Mouse (Mus musculus) brown adipose tissue, adult 24 weeks (tissue): ENCODE measurements around the gene Dcaf4. TPM values are rescaled to one million over a fixed set of nuclear protein-coding genes. Genes with fewer than 3 reads are reported as not detected.

Source experiments
- H3K27ac ChIP-seq: fragments of 200-500 bp; replicated peaks from 2 replicates; pipeline ENCODE4 v1.5.1; 2012; ENCODE audit warnings: low read depth, mild to moderate bottlenecking, low read length
- H3K4me1 ChIP-seq: fragments of 200-500 bp; 2 replicates; pipeline ENCODE4 v1.6.1; 2012; ENCODE audit warnings: low read length, mixed read lengths; ENCODE audit not compliant: control insufficient read depth, insufficient read depth, insufficient read length
- H3K4me3 ChIP-seq: fragments of 200-500 bp; 2 replicates; pipeline ENCODE4 v1.5.1; 2012; ENCODE audit warnings: low read depth, mild to moderate bottlenecking, low read length, moderate library complexity; ENCODE audit not compliant: insufficient read depth
- polyA plus RNA-seq: library from polyadenylated mRNA; stranded (reverse); fragments of >200 nt; gene quantifications from 2 replicates; pipeline ENCODE4 v1.2.4, GENCODE M21; 2012; ENCODE audit not compliant: missing spikeins, insufficient read depth, insufficient read length

The Dcaf4 gene
- polyA plus RNA-seq, 1 experiment: 17.8 TPM

GRCm38 (mm10) chr12:83551305-83551704 is 31.0 kb downstream of the Dcaf4 start:
- H3K27ac ChIP-seq: no peak overlapping the region
- no peak overlapping the region for H3K4me3 ChIP-seq
- H3K4me1 ChIP-seq: peaks cover 9% of the 10 kb centered on the region; the same call in 1 of the 2 replicates

GRCm38 (mm10) chr12:83553816-83554215 is 33.5 kb downstream of the Dcaf4 start:
- no peak overlapping the region for H3K4me3 ChIP-seq
- H3K27ac ChIP-seq: no peak overlapping the region
- peaks cover 9% of the 10 kb centered on the region; the same call in 1 of the 2 replicates for H3K4me1 ChIP-seq

- H3K4me3 ChIP-seq: no peak overlapping the region
- no peak overlapping the region; the same call in 1 of the 2 replicates for H3K27ac ChIP-seq
- H3K4me1 ChIP-seq: peaks cover 9% of the 10 kb centered on the region; the same call in 1 of the 2 replicates
Observed at GRCm38 (mm10) chr12:83555605-83556004, 35.3 kb downstream of the Dcaf4 start.

- no peak overlapping the region for H3K4me3 ChIP-seq
- H3K27ac ChIP-seq: no peak overlapping the region
Observed at GRCm38 (mm10) chr12:83558496-83558895, 38.2 kb downstream of the Dcaf4 start.

GRCm38 (mm10) chr12:83560189-83560588 is 39.9 kb downstream of the Dcaf4 start:
- Histone ChIP-seq H3K27ac (no peak overlapping the region), H3K4me1 (peaks cover 4% of the 10 kb centered on the region; the same call in 1 of the 2 replicates), H3K4me3 (no peak overlapping the region)

More at GRCm38 (mm10) chr12:83558496-83558895, 38.2 kb downstream of the Dcaf4 start:
- H3K4me1 ChIP-seq: peaks cover 9% of the 10 kb centered on the region; the same call in 1 of the 2 replicates

- Histone ChIP-seq H3K4me1 (no peaks in the 10 kb centered on the region), H3K27ac (no peak overlapping the region), H3K4me3 (no peak overlapping the region)
Observed at GRCm38 (mm10) chr12:83562589-83562988, 42.3 kb downstream of the Dcaf4 start.

GRCm38 (mm10) chr12:83569866-83570265 is 49.6 kb downstream of the Dcaf4 start:
- Histone ChIP-seq H3K27ac (no peak overlapping the region), H3K4me1 (no peaks in the 10 kb centered on the region; the same call in 1 of the 2 replicates), H3K4me3 (no peak overlapping the region)

GRCm38 (mm10) chr12:83572717-83573116 is 52.5 kb downstream of the Dcaf4 start:
- H3K27ac ChIP-seq: no peak overlapping the region

GRCm38 (mm10) chr12:83577445-83577844 is 57.2 kb downstream of the Dcaf4 start:
- H3K4me1 ChIP-seq: peaks cover 20% of the 10 kb centered on the region
- no peak overlapping the region for H3K27ac ChIP-seq
- no peak overlapping the region for H3K4me3 ChIP-seq

More at GRCm38 (mm10) chr12:83572717-83573116, 52.5 kb downstream of the Dcaf4 start:
- Histone ChIP-seq H3K4me3 (no peak overlapping the region), H3K4me1 (no peaks in the 10 kb centered on the region; the same call in 1 of the 2 replicates)

GRCm38 (mm10) chr12:83578356-83578755 is 58.1 kb downstream of the Dcaf4 start:
- peaks cover 20% of the 10 kb centered on the region for H3K4me1 ChIP-seq

GRCm38 (mm10) chr12:83578896-83579569 is 58.8 kb downstream of the Dcaf4 start:
- Histone ChIP-seq H3K4me1 (peaks cover 20% of the 10 kb centered on the region), H3K4me3 (no peak overlapping the region), H3K27ac (no peak overlapping the region)

More at GRCm38 (mm10) chr12:83578356-83578755, 58.1 kb downstream of the Dcaf4 start:
- no peak overlapping the region for H3K4me3 ChIP-seq
- H3K27ac ChIP-seq: no peak overlapping the region

GRCm38 (mm10) chr12:83580283-83580682 is 60.0 kb downstream of the Dcaf4 start:
- Histone ChIP-seq H3K27ac (no peak overlapping the region), H3K4me3 (no peak overlapping the region), H3K4me1 (peaks cover 20% of the 10 kb centered on the region)

GRCm38 (mm10) chr12:83582106-83582505 is 61.8 kb downstream of the Dcaf4 start:
- Histone ChIP-seq H3K4me3 (no peak overlapping the region), H3K27ac (peak overlapping the region; percentile 70), H3K4me1 (peaks cover 20% of the 10 kb centered on the region)

GRCm38 (mm10) chr12:83582747-83583146 is 62.5 kb downstream of the Dcaf4 start:
- H3K4me1 ChIP-seq: peaks cover 20% of the 10 kb centered on the region
- H3K4me3 ChIP-seq: no peak overlapping the region
- peak overlapping the region; percentile 70 for H3K27ac ChIP-seq

- Histone ChIP-seq H3K27ac (no peak overlapping the region), H3K4me1 (peaks cover 9% of the 10 kb centered on the region), H3K4me3 (no peak overlapping the region)
Observed at GRCm38 (mm10) chr12:83586628-83587027, 66.4 kb downstream of the Dcaf4 start.
